Mouse (Mus musculus) liver, adult 10 weeks (tissue): ENCODE data around the gene Gusb. TPM values are rescaled to one million over a fixed set of nuclear protein-coding genes. Genes with fewer than 3 reads are reported as not detected.

Source experiments
- polyA plus RNA-seq: library from polyadenylated mRNA; stranded (reverse); fragments of 350-450 nt; fragmentation: Illumina TruSeq; extraction: RNeasy Lipid Tissue Mini Kit (QIAGEN cat#74804); gene quantifications from one replicate; pipeline ENCODE4 v1.2.3, GENCODE M21; 2014; ENCODE audit warnings: low read depth, low replicate concordance

Gene Gusb
- 10.7 TPM for polyA plus RNA-seq

GRCm38 (mm10) chr5:130002301-130003146 is at the start of gene Gusb:
Gene Gusb (minus strand): TSS chr5:130003049.

GRCm38 (mm10) chr5:130029142-130029897 is 26.5 kb upstream of the Gusb start, which contains the start of the genes Asl and Crcp:
Gene Asl (minus strand): TSS chr5:130029247.
Gene Crcp (plus strand): TSS chr5:130029290.

GRCm38 (mm10) chr5:129941495-129942045 is 61.3 kb downstream of the Gusb start, which contains the start of gene Vkorc1l1:
Gene Vkorc1l1 (plus strand): TSS chr5:129941970.

Other genes starting within 250 kb of the Gusb start
- gene Psph, start 215.6 kb downstream of the Gusb start, polyA plus RNA-seq, result 1.5 TPM
- 4.9 TPM for gene Sumf2, start 156.1 kb downstream of the Gusb start, polyA plus RNA-seq
- 591 TPM for gene Chchd2, start 115.6 kb downstream of the Gusb start, polyA plus RNA-seq
- 1.4 TPM for gene Zbed5, start 107.3 kb downstream of the Gusb start, polyA plus RNA-seq
- not detected for gene Phkg1, start 104.5 kb downstream of the Gusb start, polyA plus RNA-seq
- gene Nupr1l, start 94.5 kb downstream of the Gusb start, polyA plus RNA-seq, result 2.3 TPM
- gene Vkorc1l1, start 61.1 kb downstream of the Gusb start, polyA plus RNA-seq, result 40.5 TPM
- 64.9 TPM for gene Asl, start 26.2 kb upstream of the Gusb start, polyA plus RNA-seq
- 14.4 TPM for gene Crcp, start 26.2 kb upstream of the Gusb start, polyA plus RNA-seq
- 14.5 TPM for gene Tpst1, start 70.3 kb upstream of the Gusb start, polyA plus RNA-seq
- gene Kctd7, start 141.8 kb upstream of the Gusb start, polyA plus RNA-seq, result 1.0 TPM
- 14.8 TPM for gene Rabgef1, start 168.7 kb upstream of the Gusb start, polyA plus RNA-seq
- gene Tmem248, start 214.0 kb upstream of the Gusb start, polyA plus RNA-seq, result 32.9 TPM